ENCODE assay signal across 7 mouse cellular contexts in the genomic region with DNA sequence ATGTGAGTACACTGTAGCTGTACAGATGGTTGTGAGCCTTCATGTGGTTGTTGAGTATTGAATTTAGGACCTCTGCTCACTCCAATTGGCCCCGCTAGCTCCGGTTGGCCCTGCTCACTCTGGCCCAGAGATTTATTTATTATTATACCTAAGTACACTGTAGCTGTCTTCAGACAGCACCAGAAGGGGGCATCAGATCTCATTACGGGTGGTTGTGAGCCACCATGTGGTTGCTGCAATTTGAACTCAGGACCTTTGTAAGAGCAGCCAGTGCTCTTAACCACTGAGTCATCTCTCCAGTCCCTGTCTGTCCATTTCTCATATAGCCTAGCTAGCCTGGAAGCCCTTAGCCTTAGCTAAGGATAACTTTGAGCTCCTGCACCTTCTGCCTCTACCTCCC. TPM values are rescaled to one million over a fixed set of nuclear protein-coding genes. Genes with fewer than 3 reads are reported as not detected.
DNase-seq lines count a peak whose midpoint lies in the region; ATAC-seq and TF ChIP-seq lines count a peak whose summit lies in the region.
"Not testable (repeated sequence)": the region's sequence is repeated elsewhere in the genome, so short reads cannot be mapped to it uniquely, and the experiment has no call there.

No protein-coding gene starts in this region.

- WGBS in forebrain, embryonic 10.5 days, result 87% methylated on average over 3 of the region's 3 CpGs
- WGBS in heart, embryonic 11.5 days (ENCODE audit: insufficient replicate concordance), result 87% methylated on average over 3 of the region's 3 CpGs
- WGBS in hindbrain, postnatal 0 days, result 93% methylated on average over 3 of the region's 3 CpGs
- WGBS in liver, embryonic 13.5 days (ENCODE audit: insufficient replicate concordance), result 68% methylated on average over 3 of the region's 3 CpGs

- H3K9ac ChIP-seq in heart, embryonic 11.5 days (ENCODE audit: low read depth, low read length); hindbrain, postnatal 0 days (replicated peaks; ENCODE audit: low read length): not testable (repeated sequence)
- peak overlapping the region; percentile 92 for H3K9ac ChIP-seq in liver, embryonic 13.5 days

- peak overlapping the region; percentile 30; the same call in 1 of the 2 replicates for H3K27ac ChIP-seq in forebrain, embryonic 10.5 days
- not testable (repeated sequence) for H3K27ac ChIP-seq in heart, embryonic 11.5 days (ENCODE audit: low read depth, low read length); hindbrain, postnatal 0 days; layer of hippocampus, adult 2 months
- H3K27ac ChIP-seq in liver, embryonic 13.5 days, result peak overlapping the region; percentile 98

- peaks cover 35% of the 10 kb centered on the region for H3K27me3 ChIP-seq in forebrain, embryonic 10.5 days (ENCODE audit: poor library complexity, severe bottlenecking)
- H3K27me3 ChIP-seq in heart, embryonic 11.5 days (ENCODE audit: control insufficient read depth, insufficient read depth, low read length); hindbrain, postnatal 0 days (ENCODE audit: insufficient read depth, low read length); liver, embryonic 13.5 days: not testable (repeated sequence)

- H3K4me2 ChIP-seq in heart, embryonic 11.5 days, result peak overlapping the region; percentile 98
- not testable (repeated sequence) for H3K4me2 ChIP-seq in hindbrain, postnatal 0 days (ENCODE audit: low read depth, low read length)
- peak overlapping the region; percentile 89 for H3K4me2 ChIP-seq in liver, embryonic 13.5 days

- DNase-seq in 3T3-L1 (ENCODE audit: low read depth, low spot score), result peak; percentile 33
- DNase-seq in forebrain, embryonic 10.5 days (ENCODE audit: extremely low spot score, low spot score); hindbrain, postnatal 0 days (ENCODE audit: low spot score); layer of hippocampus, adult 2 months (ENCODE audit: low spot score in 2 of 2): not testable (repeated sequence)
- DNase-seq in liver, embryonic 13.5 days, result peak; percentile 25
- DNase-seq in lung, postnatal 36 days, result peak; percentile 9

- H3K4me1 ChIP-seq in forebrain, embryonic 10.5 days, result peaks cover 29% of the 10 kb centered on the region
- H3K4me1 ChIP-seq in heart, embryonic 11.5 days (ENCODE audit: control insufficient read depth, insufficient read depth, low read length), result peaks cover 19% of the 10 kb centered on the region; the same call in 1 of the 2 replicates
- H3K4me1 ChIP-seq in hindbrain, postnatal 0 days (ENCODE audit: insufficient read depth, low read length), result not testable (repeated sequence)
- H3K4me1 ChIP-seq in liver, embryonic 13.5 days (replicated peaks), result peaks cover 78% of the 10 kb centered on the region

- not testable (repeated sequence) for ATAC-seq in heart, embryonic 11.5 days (replicated peaks; ENCODE audit: insufficient number of reproducible peaks, low FRiP score, low TSS enrichment); hindbrain, postnatal 0 days; liver, embryonic 13.5 days (ENCODE audit: low read depth)

- H3K4me3 ChIP-seq in forebrain, embryonic 10.5 days, result peak overlapping the region; percentile 74; the same call in 1 of the 2 replicates
- H3K4me3 ChIP-seq in heart, embryonic 11.5 days (ENCODE audit: low read depth, low read length), result peak overlapping the region; percentile 73
- H3K4me3 ChIP-seq in hindbrain, postnatal 0 days (ENCODE audit: low read length); layer of hippocampus, adult 2 months: not testable (repeated sequence)
- H3K4me3 ChIP-seq in liver, embryonic 13.5 days (replicated peaks), result peak overlapping the region; percentile 78

- H3K36me3 ChIP-seq in forebrain, embryonic 10.5 days (replicated peaks); heart, embryonic 11.5 days (ENCODE audit: control insufficient read depth, insufficient read depth, low read length); hindbrain, postnatal 0 days (ENCODE audit: insufficient read depth, low read length): not testable (repeated sequence)
- H3K36me3 ChIP-seq in liver, embryonic 13.5 days, result peaks cover 37% of the 10 kb centered on the region

- not testable (repeated sequence) for H3K9me3 ChIP-seq in forebrain, embryonic 10.5 days; heart, embryonic 11.5 days (replicated peaks; ENCODE audit: control insufficient read depth, low read length); hindbrain, postnatal 0 days (ENCODE audit: low read length); liver, embryonic 13.5 days (replicated peaks)

- peak; percentile 9; the same call in 1 of the 2 replicates for TF ChIP-seq CTCF in hindbrain, postnatal 0 days (IDR thresholded peaks at IDR 0.05; ENCODE audit: low read depth)
- TF ChIP-seq CTCF in layer of hippocampus, adult 2 months (conservative IDR thresholded peaks at IDR 0.05), result peak; percentile 42; the same call in 1 of the 2 replicates

RNA-seq across cellular contexts. Expression of a gene that starts 1.5 kb away (rescaled TPM):
- polyA plus RNA-seq in forebrain, embryonic 10.5 days (2016; fragmentation: Nextera tagmentation; extraction: Ambion mirVana), result 4.2 and 4.9 TPM in 2 replicates
- 10.8 and 11.4 TPM in 2 replicates for polyA plus RNA-seq in heart, embryonic 11.5 days (2014; fragmentation: Nextera tagmentation; extraction: Ambion mirVana)
- 4.0 and 6.8 TPM in 2 replicates for total RNA-seq in hindbrain, postnatal 0 days (2014; rRNA removed)
- polyA plus RNA-seq in hindbrain, postnatal 0 days (2015; fragmentation: Nextera tagmentation; extraction: Ambion mirVana), result 5.3 and 6.4 TPM in 2 replicates
- 1 to 10 TPM; 1.4 to 1.8 TPM for total RNA-seq in layer of hippocampus, adult 2 months (2021)
- polyA plus RNA-seq in liver, embryonic 13.5 days (2015; fragmentation: Nextera tagmentation; extraction: Ambion mirVana), result 14.2 and 14.7 TPM in 2 replicates
